In the genomic region with DNA sequence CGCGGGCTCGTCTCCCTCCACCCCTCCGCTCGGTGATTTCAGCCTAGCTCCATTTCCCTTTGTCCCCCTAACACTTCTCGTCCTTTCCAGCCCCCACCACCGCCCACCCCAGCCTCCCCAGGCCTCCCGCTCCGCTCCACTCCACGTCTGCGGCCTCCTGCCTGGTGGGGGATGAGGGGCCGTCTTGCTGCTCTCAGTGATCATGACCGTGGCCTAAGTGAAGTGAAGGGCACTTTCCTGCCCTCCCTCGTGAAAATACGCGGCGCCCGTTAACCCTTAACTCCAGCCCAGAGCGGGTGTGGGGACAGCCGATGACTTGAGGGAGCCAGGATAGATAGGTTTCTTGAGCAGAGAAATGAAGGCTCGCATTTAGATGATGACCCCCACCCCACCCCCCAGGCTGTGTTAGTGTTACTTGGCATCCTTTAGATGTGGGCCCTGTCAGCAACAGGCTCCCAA, we compare ENCODE assay signal across 8 mouse cellular contexts. TPM values are rescaled to one million over a fixed set of nuclear protein-coding genes. Genes with fewer than 3 reads are reported as not detected.
A peak's percentile ranks its signal among the peaks of the same experiment; 100 is the strongest.
DNase-seq lines count a peak whose midpoint lies in the region; ATAC-seq and TF ChIP-seq lines count a peak whose summit lies in the region.

No protein-coding gene starts in this region.

- ATAC-seq in forebrain, postnatal 0 days = no peak
- ATAC-seq in lung, embryonic 16.5 days (ENCODE audit: low read depth) = peak; percentile 11
- ATAC-seq in stomach, embryonic 14.5 days (ENCODE audit: insufficient number of reproducible peaks, insufficient read depth, low FRiP score, low read depth) = no peak; the same call in 1 of the 2 replicates

- peak overlapping the region; percentile 76 for H3K4me2 ChIP-seq in forebrain, postnatal 0 days (ENCODE audit: low read depth)
- peak overlapping the region; percentile 83 for H3K4me2 ChIP-seq in lung, embryonic 16.5 days (ENCODE audit: low read depth, low read length)
- peak overlapping the region; percentile 92 for H3K4me2 ChIP-seq in stomach, embryonic 14.5 days (replicated peaks; ENCODE audit: low read depth, low read length)

- no peak overlapping the region; the same call in 1 of the 2 replicates for H3K27ac ChIP-seq in cerebellum, adult 2 months (ENCODE audit: insufficient read depth, low read length)
- H3K27ac ChIP-seq in forebrain, postnatal 0 days (ENCODE audit: low read depth, low read length) = peak overlapping the region; percentile 95
- peak overlapping the region; percentile 96 for H3K27ac ChIP-seq in lung, embryonic 16.5 days (ENCODE audit: low read length)
- H3K27ac ChIP-seq in stomach, embryonic 14.5 days (ENCODE audit: low read length) = peak overlapping the region; percentile 96

- peak overlapping the region; percentile 84 for H3K4me3 ChIP-seq in lung, adult 2 months (replicated peaks; ENCODE audit: extremely low read depth, low read depth, low read length)
- peak overlapping the region; percentile 88 for H3K4me3 ChIP-seq in cerebellum, adult 2 months (replicated peaks; ENCODE audit: insufficient read depth, low read depth, low read length)
- H3K4me3 ChIP-seq in forebrain, postnatal 0 days (ENCODE audit: low read depth, low read length) = peak overlapping the region; percentile 93
- peak overlapping the region; percentile 94 for H3K4me3 ChIP-seq in lung, embryonic 16.5 days (ENCODE audit: low read length)
- peak overlapping the region; percentile 92 for H3K4me3 ChIP-seq in stomach, embryonic 14.5 days (ENCODE audit: low read depth, low read length)

- peaks cover 30% of the 10 kb centered on the region for H3K4me1 ChIP-seq in lung, adult 2 months (ENCODE audit: control insufficient read depth, insufficient read depth, low read length)
- H3K4me1 ChIP-seq in cerebellum, adult 2 months (ENCODE audit: control insufficient read depth, insufficient read depth, low read length) = peaks cover 18% of the 10 kb centered on the region; the same call in 1 of the 2 replicates
- H3K4me1 ChIP-seq in forebrain, postnatal 0 days (ENCODE audit: insufficient read depth) = peaks cover 33% of the 10 kb centered on the region
- peaks cover 30% of the 10 kb centered on the region for H3K4me1 ChIP-seq in lung, embryonic 16.5 days (replicated peaks; ENCODE audit: control insufficient read depth, insufficient read depth, low read length)
- H3K4me1 ChIP-seq in stomach, embryonic 14.5 days (ENCODE audit: control insufficient read depth, insufficient read depth, low read length) = peaks cover 23% of the 10 kb centered on the region

- DNase-seq in lung, adult 2 months = peak; percentile 47
- no peak for DNase-seq in lung, postnatal 25 days (ENCODE audit: low spot score)
- peak in 1 of 2 experiments; percentile 40 for DNase-seq in cerebellum, adult 2 months
- DNase-seq in forebrain, postnatal 0 days = no peak
- DNase-seq in kidney, adult 18-20 months = peak; percentile 60
- no peak for DNase-seq in left cerebral cortex, adult 18-20 months (ENCODE audit: low spot score in 2 of 2)

- H3K9ac ChIP-seq in forebrain, postnatal 0 days = peak overlapping the region; percentile 88
- peak overlapping the region; percentile 95 for H3K9ac ChIP-seq in lung, embryonic 16.5 days (ENCODE audit: low read length)
- peak overlapping the region; percentile 79 for H3K9ac ChIP-seq in stomach, embryonic 14.5 days (replicated peaks; ENCODE audit: low read depth, low read length)

- under 1% methylated on average over 21 of the region's 21 CpGs for WGBS in lung, adult 2 months
- WGBS in cerebellum, adult 2 months = under 1% methylated on average over 21 of the region's 21 CpGs
- 2% methylated on average over 21 of the region's 21 CpGs for WGBS in forebrain, postnatal 0 days
- 1% methylated on average over 21 of the region's 21 CpGs for WGBS in lung, embryonic 16.5 days
- WGBS in stomach, embryonic 14.5 days = 1% methylated on average over 21 of the region's 21 CpGs

- no peaks in the 10 kb centered on the region for H3K27me3 ChIP-seq in cerebellum, adult 2 months (ENCODE audit: control insufficient read depth, insufficient read depth, low read length)
- no peaks in the 10 kb centered on the region for H3K27me3 ChIP-seq in forebrain, postnatal 0 days (ENCODE audit: insufficient read depth, low read length)
- no peaks in the 10 kb centered on the region for H3K27me3 ChIP-seq in lung, embryonic 16.5 days (ENCODE audit: control insufficient read depth, insufficient read depth, low read depth, low read length)
- H3K27me3 ChIP-seq in stomach, embryonic 14.5 days (ENCODE audit: control insufficient read depth, insufficient read depth, low read length) = no peaks in the 10 kb centered on the region

- TF ChIP-seq CTCF in lung, adult 2 months (IDR thresholded peaks at IDR 0.05; ENCODE audit: insufficient read depth, low read length) = no peak
- TF ChIP-seq CTCF in cerebellum, adult 2 months (IDR thresholded peaks at IDR 0.05; ENCODE audit: borderline replicate concordance, insufficient read depth, low read depth, low read length) = no peak
- no peak for TF ChIP-seq CTCF in forebrain, postnatal 0 days (IDR thresholded peaks at IDR 0.05; ENCODE audit: low read depth)

- H3K9me3 ChIP-seq in forebrain, postnatal 0 days (ENCODE audit: low read length) = no peaks in the 10 kb centered on the region
- H3K9me3 ChIP-seq in lung, embryonic 16.5 days (ENCODE audit: control insufficient read depth, low read length) = no peaks in the 10 kb centered on the region
- H3K9me3 ChIP-seq in stomach, embryonic 14.5 days (ENCODE audit: control insufficient read depth, low read depth, low read length) = no peaks in the 10 kb centered on the region

- H3K36me3 ChIP-seq in forebrain, postnatal 0 days (ENCODE audit: insufficient read depth) = peaks cover 17% of the 10 kb centered on the region
- peaks cover 19% of the 10 kb centered on the region for H3K36me3 ChIP-seq in lung, embryonic 16.5 days (ENCODE audit: control insufficient read depth, insufficient read depth, low read length)
- H3K36me3 ChIP-seq in stomach, embryonic 14.5 days (ENCODE audit: control insufficient read depth, insufficient read depth, low read length) = peaks cover 26% of the 10 kb centered on the region

- TF ChIP-seq POLR2A in lung, adult 2 months (IDR thresholded peaks at IDR 0.05; ENCODE audit: borderline replicate concordance, extremely low read depth, low read depth, low read length) = 0 out of 2 replicates have a peak, but pooled peaks have one; percentile 2
- no peak for TF ChIP-seq POLR2A in cerebellum, adult 2 months (IDR thresholded peaks at IDR 0.05; ENCODE audit: borderline replicate concordance, insufficient read depth, low read length)

RNA-seq across cellular contexts. Expression of gene Prkar1a, which starts 2.4 kb away (rescaled TPM):
- polyA plus RNA-seq in lung, adult 2 months (2012; rRNA removed) = 110 and 128 TPM in 2 replicates
- polyA plus RNA-seq in cerebellum, adult 2 months (2012; rRNA removed) = 421 and 429 TPM in 2 replicates
- 231 and 294 TPM in 2 replicates for total RNA-seq in forebrain, postnatal 0 days (2014; rRNA removed)
- polyA plus RNA-seq in forebrain, postnatal 0 days (2015; fragmentation: Nextera tagmentation; extraction: Ambion mirVana) = 418 and 468 TPM in 2 replicates
- polyA plus RNA-seq in lung, embryonic 16.5 days (2015; fragmentation: Nextera tagmentation; extraction: Ambion mirVana) = 393 and 407 TPM in 2 replicates
- polyA plus RNA-seq in stomach, embryonic 14.5 days (2014; fragmentation: Nextera tagmentation; extraction: Ambion mirVana) = 340 and 351 TPM in 2 replicates
- total RNA-seq in left cerebral cortex, adult 18-20 months (2021) = 100 to 1,000 TPM; 618 to 657 TPM

RNA-seq across cellular contexts. Expression of gene Wipi1, which starts 39.8 kb away (rescaled TPM):
- 16.3 and 20.3 TPM in 2 replicates for polyA plus RNA-seq in lung, adult 2 months (2012; rRNA removed)
- polyA plus RNA-seq in cerebellum, adult 2 months (2012; rRNA removed) = 20.4 and 23.1 TPM in 2 replicates
- 10.8 and 10.9 TPM in 2 replicates for total RNA-seq in forebrain, postnatal 0 days (2014; rRNA removed)
- 11.8 and 16.5 TPM in 2 replicates for polyA plus RNA-seq in forebrain, postnatal 0 days (2015; fragmentation: Nextera tagmentation; extraction: Ambion mirVana)
- polyA plus RNA-seq in lung, embryonic 16.5 days (2015; fragmentation: Nextera tagmentation; extraction: Ambion mirVana) = 44.2 and 46.4 TPM in 2 replicates
- polyA plus RNA-seq in stomach, embryonic 14.5 days (2014; fragmentation: Nextera tagmentation; extraction: Ambion mirVana) = 21.3 and 25.0 TPM in 2 replicates
- 10 to 100 TPM; 18.4 to 19.3 TPM for total RNA-seq in left cerebral cortex, adult 18-20 months (2021)

Comparison
In these comparisons a context has a peak if more than half of its experiments do, and no peak if none do; other contexts are left out.
1. DNase-seq: peak in lung, adult 2 months (single experiment) and kidney, adult 18-20 months (single experiment); none in lung, postnatal 25 days (single experiment), forebrain, postnatal 0 days (single experiment) and left cerebral cortex, adult 18-20 months (0 of 2).
2. Peak in every context shown above with its lines, with median percentiles within 50 percentile points of each other: H3K4me3 ChIP-seq, H3K4me2 ChIP-seq and H3K9ac ChIP-seq.